In the genomic region with DNA sequence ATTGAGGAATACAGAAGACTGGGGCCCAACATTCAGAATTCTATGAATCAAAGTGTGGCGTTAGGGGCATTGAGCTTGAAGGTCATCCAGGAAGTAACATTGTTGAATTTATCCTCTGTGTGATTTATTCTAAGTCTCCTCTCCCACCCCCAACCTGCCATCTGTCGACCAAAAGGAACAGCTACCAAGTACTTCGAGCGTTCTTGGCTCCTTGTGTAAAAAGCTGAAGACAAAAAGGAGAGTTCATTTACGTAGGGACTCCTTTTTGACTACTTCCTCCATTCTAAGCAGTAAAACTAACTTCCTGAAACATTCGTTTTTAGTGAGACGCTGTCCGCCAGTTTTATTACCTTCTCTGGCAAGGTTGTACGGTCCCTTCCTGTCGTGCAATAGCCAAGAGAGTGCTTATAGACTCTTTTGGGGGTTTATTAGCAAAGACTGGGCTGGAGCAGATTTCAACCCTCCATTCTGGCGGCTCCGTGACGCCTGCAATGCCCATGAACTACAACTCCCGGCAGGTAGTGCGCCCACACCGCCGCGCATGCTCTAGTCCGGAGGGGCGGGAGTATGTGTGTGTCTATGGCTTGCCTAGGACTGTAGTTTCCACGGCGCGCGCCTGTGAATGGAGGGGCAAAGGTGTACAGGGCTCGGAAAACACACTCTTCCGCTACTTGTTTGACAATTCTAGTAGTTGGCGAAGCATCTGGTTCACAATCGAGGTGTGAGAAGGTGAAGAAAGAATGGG, we compare ENCODE assay signal across 8 mouse cellular contexts. TPM values are rescaled to one million over a fixed set of nuclear protein-coding genes. Genes with fewer than 3 reads are reported as not detected.
DNase-seq lines count a peak whose midpoint lies in the region; ATAC-seq lines count a peak whose summit lies in the region.

No protein-coding gene starts in this region.

- peaks cover 29% of the 10 kb centered on the region for H3K4me1 ChIP-seq in hindbrain, embryonic 13.5 days (replicated peaks)

- peak overlapping the region; percentile 91 for H3K27ac ChIP-seq in hindbrain, embryonic 13.5 days

- 0% methylated on average over 28 of the region's 28 CpGs for WGBS in hindbrain, embryonic 13.5 days

- H3K4me2 ChIP-seq in hindbrain, embryonic 13.5 days = peak overlapping the region; percentile 83

- no peaks in the 10 kb centered on the region for H3K27me3 ChIP-seq in hindbrain, embryonic 13.5 days

- peak overlapping the region; percentile 87 for H3K4me3 ChIP-seq in hindbrain, embryonic 13.5 days

- H3K9ac ChIP-seq in hindbrain, embryonic 13.5 days = peak overlapping the region; percentile 83

- peak; percentile 97 for DNase-seq in NIH3T3 (ENCODE audit: low read depth)
- DNase-seq in cerebellum, postnatal 10 days = peak; percentile 95 to 97
- DNase-seq in frontal cortex, postnatal 14 days (ENCODE audit: low spot score in 2 of 2) = peak; percentile 91
- DNase-seq in layer of hippocampus, postnatal 25 days (ENCODE audit: extremely low spot score in 1 of 2, low spot score in 1 of 2) = peak; percentile 83 to 84
- peak; percentile 96 for DNase-seq in lung, postnatal 25 days (ENCODE audit: low spot score)
- peak; percentile 94 for DNase-seq in retina, embryonic 14.5 days (ENCODE audit: low spot score)
- DNase-seq in thymus, postnatal 4 days = peak; percentile 94

- peak; percentile 98 for ATAC-seq in hindbrain, embryonic 13.5 days (ENCODE audit: low FRiP score)

- peaks cover 11% of the 10 kb centered on the region for H3K36me3 ChIP-seq in hindbrain, embryonic 13.5 days

- no peaks in the 10 kb centered on the region for H3K9me3 ChIP-seq in hindbrain, embryonic 13.5 days

RNA-seq across cellular contexts. Expression of a gene that starts 0.7 kb away (rescaled TPM):
- 18.1 and 18.5 TPM in 2 replicates for polyA plus RNA-seq in hindbrain, embryonic 13.5 days (2015; fragmentation: Nextera tagmentation; extraction: Ambion mirVana)
- total RNA-seq in layer of hippocampus, postnatal 25 days (2021) = 10 to 100 TPM; 35.8 to 40.7 TPM

RNA-seq across cellular contexts. Expression of a gene that starts 1.0 kb away (rescaled TPM):
- polyA plus RNA-seq in hindbrain, embryonic 13.5 days (2015; fragmentation: Nextera tagmentation; extraction: Ambion mirVana) = 25.0 and 27.5 TPM in 2 replicates
- total RNA-seq in layer of hippocampus, postnatal 25 days (2021) = 10 to 100 TPM; 11.8 to 13.0 TPM

RNA-seq across cellular contexts. Expression of a gene that starts 39.7 kb away (rescaled TPM):
- polyA plus RNA-seq in hindbrain, embryonic 13.5 days (2015; fragmentation: Nextera tagmentation; extraction: Ambion mirVana) = 4.8 and 5.4 TPM in 2 replicates
- 1 to 10 TPM; 4.1 to 6.2 TPM for total RNA-seq in layer of hippocampus, postnatal 25 days (2021)

RNA-seq across cellular contexts. Expression of a gene that starts 49.4 kb away (rescaled TPM):
- 12.3 and 14.0 TPM in 2 replicates for polyA plus RNA-seq in hindbrain, embryonic 13.5 days (2015; fragmentation: Nextera tagmentation; extraction: Ambion mirVana)
- total RNA-seq in layer of hippocampus, postnatal 25 days (2021) = 10 to 100 TPM; 17.9 to 20.3 TPM

Comparison
In these comparisons a context has a peak if more than half of its experiments do, and no peak if none do; other contexts are left out.
1. Peak in every context shown above with its lines: DNase-seq, ATAC-seq, H3K4me3 ChIP-seq and H3K27ac ChIP-seq.